Mouse (Mus musculus): Measurements from ENCODE around the gene Smc1b. TPM values are rescaled to one million over a fixed set of nuclear protein-coding genes. Genes with fewer than 3 reads are reported as not detected.

The Smc1b gene
- polyA plus RNA-seq, 1 experiment: 0.02 TPM

GRCm38 (mm10) chr15:85177576-85177975, 45.8 kb upstream of the Smc1b start:
- Histone ChIP-seq H3K36me3 (ENCODE audit: control insufficient read depth, insufficient read depth) (no peaks in the 10 kb centered on the region), H3ac (ENCODE audit: control insufficient read depth, insufficient read length) (no peak overlapping the region), H3K27me3 (ENCODE audit: control insufficient read depth, insufficient read depth, insufficient read length) (peaks cover 16% of the 10 kb centered on the region), H3K79me2 (ENCODE audit: control insufficient read depth, insufficient read depth) (no peaks in the 10 kb centered on the region), H3K4me2 (ENCODE audit: low read depth) (no peak overlapping the region), H3K4me3 (no peak overlapping the region)
- no peak for TF ChIP-seq MAX (IDR thresholded peaks at IDR 0.05; ENCODE audit: low read depth)
- no peak for TF ChIP-seq CEBPB (IDR thresholded peaks at IDR 0.05; ENCODE audit: insufficient read depth, poor library complexity, severe bottlenecking)
- no peak for TF ChIP-seq E2F4 (IDR thresholded peaks at IDR 0.05; ENCODE audit: insufficient read depth)
- no peak for TF ChIP-seq SRF (IDR thresholded peaks at IDR 0.05; ENCODE audit: control insufficient read depth, insufficient read length, low read depth)
- TF ChIP-seq REST (IDR thresholded peaks at IDR 0.05; ENCODE audit: insufficient read depth, insufficient read length): no peak
- no peak for TF ChIP-seq POLR2A (IDR thresholded peaks at IDR 0.05; ENCODE audit: insufficient read length, low read depth)
- no peak for TF ChIP-seq TCF3 (IDR thresholded peaks at IDR 0.05; ENCODE audit: insufficient read length, low read depth)
- no peak for TF ChIP-seq MYOG (IDR thresholded peaks at IDR 0.05; ENCODE audit: control insufficient read depth in 1 of 3, insufficient read depth in 1 of 3, insufficient read length in 2 of 3, low read depth in 2 of 3)
- TF ChIP-seq POLR2AphosphoS2 (IDR thresholded peaks at IDR 0.05; ENCODE audit: insufficient read length, low read depth): no peak
- no peak for TF ChIP-seq TCF12 (IDR thresholded peaks at IDR 0.05; ENCODE audit: insufficient read depth, poor library complexity, severe bottlenecking)
- no peak for TF ChIP-seq USF1 (IDR thresholded peaks at IDR 0.05; ENCODE audit: low read depth)
- no peak for TF ChIP-seq MYOD1 (IDR thresholded peaks at IDR 0.05; ENCODE audit: control insufficient read depth in 1 of 3, insufficient read length in 2 of 3, low read depth in 2 of 3)

DNA sequence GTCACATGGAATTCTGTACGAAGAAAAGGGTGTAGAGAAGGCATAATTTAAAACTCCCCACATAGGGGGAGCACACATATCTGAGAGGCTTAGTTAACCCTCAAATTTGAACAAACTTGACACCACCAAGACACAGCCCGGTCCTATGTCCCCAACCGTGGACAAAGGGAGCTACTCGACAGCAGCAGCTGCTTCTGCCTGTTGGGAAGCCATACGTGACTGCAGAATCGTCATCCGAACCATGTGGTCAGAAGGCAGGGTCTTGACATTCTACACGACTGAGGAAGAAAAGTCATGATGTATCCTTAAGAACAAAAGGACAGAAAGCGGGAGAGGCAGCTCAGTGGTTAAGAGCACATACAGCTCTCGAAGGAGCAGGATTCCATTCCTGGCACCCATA, 42.3 kb upstream of the Smc1b start:
- no peak overlapping the region for H3K4me3 ChIP-seq
- peaks cover 20% of the 10 kb centered on the region for H3K27me3 ChIP-seq (ENCODE audit: control insufficient read depth, insufficient read depth, insufficient read length)
- no peaks in the 10 kb centered on the region for H3K79me2 ChIP-seq (ENCODE audit: control insufficient read depth, insufficient read depth)
- TF ChIP-seq MYOD1 (IDR thresholded peaks at IDR 0.05; ENCODE audit: control insufficient read depth in 1 of 3, insufficient read length in 2 of 3, low read depth in 2 of 3) (peak in 2 of 3 experiments; percentile 65 to 83), POLR2AphosphoS2 (IDR thresholded peaks at IDR 0.05; ENCODE audit: insufficient read length, low read depth) (no peak)
- peak overlapping the region; percentile 30 for H3K4me2 ChIP-seq (ENCODE audit: low read depth)
- no peaks in the 10 kb centered on the region for H3K36me3 ChIP-seq (ENCODE audit: control insufficient read depth, insufficient read depth)
- H3ac ChIP-seq (ENCODE audit: control insufficient read depth, insufficient read length): no peak overlapping the region

- Histone ChIP-seq H3K4me3 (no peak overlapping the region), H3K4me2 (ENCODE audit: low read depth) (peak overlapping the region; percentile 30), H3ac (ENCODE audit: control insufficient read depth, insufficient read length) (no peak overlapping the region), H3K36me3 (ENCODE audit: control insufficient read depth, insufficient read depth) (no peaks in the 10 kb centered on the region), H3K79me2 (ENCODE audit: control insufficient read depth, insufficient read depth) (no peaks in the 10 kb centered on the region), H3K27me3 (ENCODE audit: control insufficient read depth, insufficient read depth, insufficient read length) (peaks cover 21% of the 10 kb centered on the region)
- TF ChIP-seq MYOG (IDR thresholded peaks at IDR 0.05; ENCODE audit: control insufficient read depth in 1 of 3, insufficient read depth in 1 of 3, insufficient read length in 2 of 3, low read depth in 2 of 3) (no peak), POLR2AphosphoS2 (IDR thresholded peaks at IDR 0.05; ENCODE audit: insufficient read length, low read depth) (no peak), MYOD1 (IDR thresholded peaks at IDR 0.05; ENCODE audit: control insufficient read depth in 1 of 3, insufficient read length in 2 of 3, low read depth in 2 of 3) (no peak), E2F4 (IDR thresholded peaks at IDR 0.05; ENCODE audit: insufficient read depth) (no peak), TCF12 (IDR thresholded peaks at IDR 0.05; ENCODE audit: insufficient read depth, poor library complexity, severe bottlenecking) (no peak), REST (IDR thresholded peaks at IDR 0.05; ENCODE audit: insufficient read depth, insufficient read length) (no peak), USF1 (IDR thresholded peaks at IDR 0.05; ENCODE audit: low read depth) (no peak), TCF3 (IDR thresholded peaks at IDR 0.05; ENCODE audit: insufficient read length, low read depth) (no peak), POLR2A (IDR thresholded peaks at IDR 0.05; ENCODE audit: insufficient read length, low read depth) (no peak), CEBPB (IDR thresholded peaks at IDR 0.05; ENCODE audit: insufficient read depth, poor library complexity, severe bottlenecking) (no peak), SRF (IDR thresholded peaks at IDR 0.05; ENCODE audit: control insufficient read depth, insufficient read length, low read depth) (no peak)
Measured at GRCm38 (mm10) chr15:85173425-85173824, 41.7 kb upstream of the Smc1b start.

- H3K4me2 ChIP-seq (ENCODE audit: low read depth): no peak overlapping the region
- TF ChIP-seq CEBPB (IDR thresholded peaks at IDR 0.05; ENCODE audit: insufficient read depth, poor library complexity, severe bottlenecking): no peak
- no peak for TF ChIP-seq REST (IDR thresholded peaks at IDR 0.05; ENCODE audit: insufficient read depth, insufficient read length)
- TF ChIP-seq TCF12 (IDR thresholded peaks at IDR 0.05; ENCODE audit: insufficient read depth, poor library complexity, severe bottlenecking): no peak
- TF ChIP-seq MAX (IDR thresholded peaks at IDR 0.05; ENCODE audit: low read depth): no peak
- TF ChIP-seq POLR2AphosphoS2 (IDR thresholded peaks at IDR 0.05; ENCODE audit: insufficient read length, low read depth): no peak
- TF ChIP-seq MYOD1 (IDR thresholded peaks at IDR 0.05; ENCODE audit: control insufficient read depth in 1 of 3, insufficient read length in 2 of 3, low read depth in 2 of 3): no peak
- no peak for TF ChIP-seq POLR2A (IDR thresholded peaks at IDR 0.05; ENCODE audit: insufficient read length, low read depth)
- TF ChIP-seq USF1 (IDR thresholded peaks at IDR 0.05; ENCODE audit: low read depth): no peak
- TF ChIP-seq SRF (IDR thresholded peaks at IDR 0.05; ENCODE audit: control insufficient read depth, insufficient read length, low read depth): no peak
- no peak for TF ChIP-seq E2F4 (IDR thresholded peaks at IDR 0.05; ENCODE audit: insufficient read depth)
- TF ChIP-seq MYOG (IDR thresholded peaks at IDR 0.05; ENCODE audit: control insufficient read depth in 1 of 3, insufficient read depth in 1 of 3, insufficient read length in 2 of 3, low read depth in 2 of 3): no peak
- no peak for TF ChIP-seq TCF3 (IDR thresholded peaks at IDR 0.05; ENCODE audit: insufficient read length, low read depth)
Measured at GRCm38 (mm10) chr15:85172054-85172453, 40.3 kb upstream of the Smc1b start.

GRCm38 (mm10) chr15:85167086-85167679, 35.4 kb upstream of the Smc1b start:
- Histone ChIP-seq H3ac (ENCODE audit: control insufficient read depth, insufficient read length) (no peak overlapping the region), H3K4me2 (ENCODE audit: low read depth) (no peak overlapping the region), H3K27me3 (ENCODE audit: control insufficient read depth, insufficient read depth, insufficient read length) (peaks cover 66% of the 10 kb centered on the region), H3K4me3 (no peak overlapping the region), H3K79me2 (ENCODE audit: control insufficient read depth, insufficient read depth) (no peaks in the 10 kb centered on the region), H3K36me3 (ENCODE audit: control insufficient read depth, insufficient read depth) (no peaks in the 10 kb centered on the region)
- no peak for TF ChIP-seq SRF (IDR thresholded peaks at IDR 0.05; ENCODE audit: control insufficient read depth, insufficient read length, low read depth)

More at GRCm38 (mm10) chr15:85172054-85172453, 40.3 kb upstream of the Smc1b start:
- Histone ChIP-seq H3ac (ENCODE audit: control insufficient read depth, insufficient read length) (no peak overlapping the region), H3K36me3 (ENCODE audit: control insufficient read depth, insufficient read depth) (no peaks in the 10 kb centered on the region), H3K4me3 (no peak overlapping the region), H3K79me2 (ENCODE audit: control insufficient read depth, insufficient read depth) (no peaks in the 10 kb centered on the region), H3K27me3 (ENCODE audit: control insufficient read depth, insufficient read depth, insufficient read length) (peaks cover 27% of the 10 kb centered on the region)
